Mouse (Mus musculus): ENCODE measurements around the gene Gadl1. TPM values are rescaled to one million over a fixed set of nuclear protein-coding genes. Genes with fewer than 3 reads are reported as not detected.
A peak's percentile ranks its signal among the peaks of the same experiment; 100 is the strongest.
"Not testable (repeated sequence)": the region's sequence is repeated elsewhere in the genome, so short reads cannot be mapped to it uniquely, and the experiment has no call there.

The Gadl1 gene
- polyA plus RNA-seq, 1 experiment from 2014 or later: 0.20 TPM

GRCm38 (mm10) chr9:116038275-116038674 lies 129.0 kb downstream of the Gadl1 start:
- Histone ChIP-seq H3K4me1 (no peaks in the 10 kb centered on the region), H3K9me3 (no peaks in the 10 kb centered on the region), H3K27ac (replicated peaks) (no peak overlapping the region), H3K36me3 (no peaks in the 10 kb centered on the region), H3K9ac (replicated peaks) (no peak overlapping the region), H3K27me3 (no peaks in the 10 kb centered on the region), H3K4me3 (no peak overlapping the region), H3K4me2 (replicated peaks) (no peak overlapping the region)
- no peak for ATAC-seq (ENCODE audit: low FRiP score, low read depth)
- WGBS: 84% methylated on average over 6 of the region's 6 CpGs

- Histone ChIP-seq H3K4me2 (replicated peaks) (no peak overlapping the region), H3K9me3 (no peaks in the 10 kb centered on the region), H3K27ac (replicated peaks) (no peak overlapping the region), H3K36me3 (no peaks in the 10 kb centered on the region), H3K9ac (replicated peaks) (no peak overlapping the region), H3K4me1 (no peaks in the 10 kb centered on the region), H3K27me3 (no peaks in the 10 kb centered on the region), H3K4me3 (no peak overlapping the region)
- no peak for ATAC-seq (ENCODE audit: low FRiP score, low read depth)
- 81% methylated on average over 4 of the region's 4 CpGs for WGBS
These were observed 130.7 kb downstream of the Gadl1 start for GRCm38 (mm10) chr9:116039981-116040380.

- H3K4me3 ChIP-seq; ATAC-seq (ENCODE audit: low FRiP score, low read depth); H3K27me3 ChIP-seq; H3K27ac ChIP-seq (replicated peaks); H3K9me3 ChIP-seq; H3K4me1 ChIP-seq; H3K4me2 ChIP-seq (replicated peaks); H3K36me3 ChIP-seq; H3K9ac ChIP-seq (replicated peaks): not testable (repeated sequence)
- 93% methylated on average over 14 of the region's 14 CpGs for WGBS
These were observed 131.6 kb downstream of the Gadl1 start for GRCm38 (mm10) chr9:116040852-116041251.

GRCm38 (mm10) chr9:116041369-116041768 lies 132.1 kb downstream of the Gadl1 start:
- 72% methylated on average over 4 of the region's 4 CpGs for WGBS

GRCm38 (mm10) chr9:116041787-116042186 lies 132.5 kb downstream of the Gadl1 start:
- ATAC-seq (ENCODE audit: low FRiP score, low read depth): 0 out of 2 replicates have a peak, but pooled peaks have one; percentile 38
- Histone ChIP-seq H3K27me3 (no peaks in the 10 kb centered on the region), H3K9ac (replicated peaks) (no peak overlapping the region), H3K27ac (replicated peaks) (no peak overlapping the region), H3K4me1 (no peaks in the 10 kb centered on the region), H3K36me3 (no peaks in the 10 kb centered on the region), H3K4me3 (no peak overlapping the region), H3K9me3 (no peaks in the 10 kb centered on the region), H3K4me2 (replicated peaks) (no peak overlapping the region)
- 15% methylated on average over 3 of the region's 3 CpGs for WGBS

More at GRCm38 (mm10) chr9:116041369-116041768, 132.1 kb downstream of the Gadl1 start:
- no peak overlapping the region for H3K4me3 ChIP-seq
- no peak for ATAC-seq (ENCODE audit: low FRiP score, low read depth)
- no peak overlapping the region for H3K9ac ChIP-seq (replicated peaks)
- no peak overlapping the region for H3K27ac ChIP-seq (replicated peaks)
- H3K9me3 ChIP-seq: no peaks in the 10 kb centered on the region
- H3K36me3 ChIP-seq: no peaks in the 10 kb centered on the region
- H3K4me1 ChIP-seq: no peaks in the 10 kb centered on the region
- no peak overlapping the region for H3K4me2 ChIP-seq (replicated peaks)
- H3K27me3 ChIP-seq: no peaks in the 10 kb centered on the region

- Histone ChIP-seq H3K4me3 (no peak overlapping the region), H3K4me1 (no peaks in the 10 kb centered on the region), H3K27ac (replicated peaks) (no peak overlapping the region), H3K4me2 (replicated peaks) (no peak overlapping the region), H3K36me3 (no peaks in the 10 kb centered on the region), H3K9me3 (no peaks in the 10 kb centered on the region), H3K27me3 (no peaks in the 10 kb centered on the region), H3K9ac (replicated peaks) (no peak overlapping the region)
- 81% methylated on average over 1 of the region's 1 CpGs for WGBS
- no peak for ATAC-seq (ENCODE audit: low FRiP score, low read depth)
These were observed 140.7 kb downstream of the Gadl1 start for GRCm38 (mm10) chr9:116049985-116050384.

- H3K9ac ChIP-seq (replicated peaks): no peak overlapping the region
- WGBS: 87% methylated on average over 8 of the region's 8 CpGs
- no peak for ATAC-seq (ENCODE audit: low FRiP score, low read depth)
- no peaks in the 10 kb centered on the region for H3K9me3 ChIP-seq
- H3K4me2 ChIP-seq (replicated peaks): no peak overlapping the region
- no peaks in the 10 kb centered on the region for H3K27me3 ChIP-seq
- H3K4me3 ChIP-seq: no peak overlapping the region
- H3K4me1 ChIP-seq: 0 out of 2 replicates have a peak, but pooled peaks cover under 1% of the 10 kb centered on the region
- H3K36me3 ChIP-seq: no peaks in the 10 kb centered on the region
- no peak overlapping the region for H3K27ac ChIP-seq (replicated peaks)
These were observed 144.7 kb downstream of the Gadl1 start for GRCm38 (mm10) chr9:116053976-116054375.

GRCm38 (mm10) chr9:116058475-116058874 lies 149.2 kb downstream of the Gadl1 start:
- WGBS: 92% methylated on average over 4 of the region's 4 CpGs
- H3K4me1 ChIP-seq: 0 out of 2 replicates have a peak, but pooled peaks cover 4% of the 10 kb centered on the region
- no peaks in the 10 kb centered on the region for H3K36me3 ChIP-seq
- no peak overlapping the region for H3K9ac ChIP-seq (replicated peaks)
- H3K4me3 ChIP-seq: no peak overlapping the region
- ATAC-seq (ENCODE audit: low FRiP score, low read depth): no peak
- no peak overlapping the region for H3K4me2 ChIP-seq (replicated peaks)
- H3K27me3 ChIP-seq: no peaks in the 10 kb centered on the region
- no peaks in the 10 kb centered on the region for H3K9me3 ChIP-seq
- no peak overlapping the region for H3K27ac ChIP-seq (replicated peaks)

GRCm38 (mm10) chr9:116059156-116059555 lies 149.9 kb downstream of the Gadl1 start:
- peak; percentile 34; the same call in 1 of the 2 replicates for ATAC-seq (ENCODE audit: low FRiP score, low read depth)
- Histone ChIP-seq H3K36me3 (no peaks in the 10 kb centered on the region), H3K27me3 (no peaks in the 10 kb centered on the region), H3K27ac (replicated peaks) (no peak overlapping the region), H3K4me2 (replicated peaks) (no peak overlapping the region), H3K4me3 (no peak overlapping the region), H3K9ac (replicated peaks) (no peak overlapping the region), H3K4me1 (0 out of 2 replicates have a peak, but pooled peaks cover 4% of the 10 kb centered on the region), H3K9me3 (no peaks in the 10 kb centered on the region)
- WGBS: 69% methylated on average over 4 of the region's 4 CpGs

GRCm38 (mm10) chr9:116060691-116061090 lies 151.4 kb downstream of the Gadl1 start:
- Histone ChIP-seq H3K9me3 (no peaks in the 10 kb centered on the region), H3K4me2 (replicated peaks) (no peak overlapping the region), H3K9ac (replicated peaks) (no peak overlapping the region), H3K27ac (replicated peaks) (no peak overlapping the region), H3K4me1 (0 out of 2 replicates have a peak, but pooled peaks cover 4% of the 10 kb centered on the region), H3K36me3 (no peaks in the 10 kb centered on the region), H3K4me3 (no peak overlapping the region), H3K27me3 (no peaks in the 10 kb centered on the region)
- WGBS: 14% methylated on average over 4 of the region's 4 CpGs
- ATAC-seq (ENCODE audit: low FRiP score, low read depth): no peak

- WGBS: 93% methylated on average over 17 of the region's 17 CpGs
- H3K9me3 ChIP-seq: no peaks in the 10 kb centered on the region
These were observed 155.5 kb downstream of the Gadl1 start for GRCm38 (mm10) chr9:116064774-116065173.

GRCm38 (mm10) chr9:116071561-116071960 lies 162.3 kb downstream of the Gadl1 start:
- H3K27me3 ChIP-seq; H3K4me2 ChIP-seq (replicated peaks); H3K4me1 ChIP-seq; H3K9me3 ChIP-seq; H3K9ac ChIP-seq (replicated peaks); H3K36me3 ChIP-seq; ATAC-seq (ENCODE audit: low FRiP score, low read depth); H3K4me3 ChIP-seq; H3K27ac ChIP-seq (replicated peaks): not testable (repeated sequence)
- 100% methylated on average over 1 of the region's 1 CpGs for WGBS

More at GRCm38 (mm10) chr9:116064774-116065173, 155.5 kb downstream of the Gadl1 start:
- H3K27ac ChIP-seq (replicated peaks): no peak overlapping the region
- no peak overlapping the region for H3K9ac ChIP-seq (replicated peaks)
- no peaks in the 10 kb centered on the region for H3K4me1 ChIP-seq
- H3K4me2 ChIP-seq (replicated peaks): no peak overlapping the region
- no peak for ATAC-seq (ENCODE audit: low FRiP score, low read depth)
- H3K4me3 ChIP-seq: no peak overlapping the region
- no peaks in the 10 kb centered on the region for H3K27me3 ChIP-seq
- H3K36me3 ChIP-seq: no peaks in the 10 kb centered on the region

GRCm38 (mm10) chr9:116076163-116076562 lies 166.9 kb downstream of the Gadl1 start:
- Histone ChIP-seq H3K36me3 (no peaks in the 10 kb centered on the region), H3K27me3 (no peaks in the 10 kb centered on the region), H3K27ac (replicated peaks) (no peak overlapping the region), H3K4me3 (no peak overlapping the region), H3K4me1 (no peaks in the 10 kb centered on the region), H3K4me2 (replicated peaks) (no peak overlapping the region), H3K9ac (replicated peaks) (no peak overlapping the region), H3K9me3 (no peaks in the 10 kb centered on the region)
- ATAC-seq (ENCODE audit: low FRiP score, low read depth): no peak
- WGBS: 79% methylated on average over 4 of the region's 4 CpGs
